Mouse (Mus musculus) erythroblast, embryonic 14.5 days (primary cell): ENCODE results near the gene Clip2. TPM values are rescaled to one million over a fixed set of nuclear protein-coding genes. Genes with fewer than 3 reads are reported as not detected.

Experiments used
- H3K27me3 ChIP-seq: 2 replicates; pipeline ENCODE4 v1.6.1; 2012; ENCODE audit warnings: inconsistent platforms; ENCODE audit not compliant: control insufficient read depth
- H3K36me3 ChIP-seq: 2 replicates; pipeline ENCODE4 v1.6.1; 2012; ENCODE audit warnings: mild to moderate bottlenecking, inconsistent platforms; ENCODE audit not compliant: control insufficient read depth
- H3K4me1 ChIP-seq: 2 replicates; pipeline ENCODE4 v1.6.1; 2012; ENCODE audit warnings: inconsistent platforms; ENCODE audit not compliant: control insufficient read depth
- H3K4me3 ChIP-seq: replicated peaks from 2 replicates; pipeline ENCODE3; 2012; ENCODE audit warnings: moderate library complexity, mild to moderate bottlenecking, inconsistent platforms
- H3K9me3 ChIP-seq: 2 replicates; pipeline ENCODE4 v1.6.1; 2012; ENCODE audit warnings: low read length, inconsistent platforms, mixed read lengths; ENCODE audit not compliant: control insufficient read depth
- GATA1 ChIP-seq: IDR thresholded peaks from 2 replicates; pipeline ENCODE4 v1.6.1; 2012; ENCODE audit warnings: low read length, inconsistent platforms, mixed read lengths
- TAL1 ChIP-seq: IDR thresholded peaks from 3 replicates; pipeline ENCODE4 v1.6.1; 2012; ENCODE audit warnings: low read length, inconsistent platforms, mixed read lengths
- polyA plus RNA-seq: library from polyadenylated mRNA; stranded (reverse); fragments of >175 nt; gene quantifications from 2 replicates; pipeline ENCODE4 v1.2.3, GENCODE M21; 2012

Gene Clip2
- polyA plus RNA-seq, 1 experiment, result 0.16 TPM

DNA sequence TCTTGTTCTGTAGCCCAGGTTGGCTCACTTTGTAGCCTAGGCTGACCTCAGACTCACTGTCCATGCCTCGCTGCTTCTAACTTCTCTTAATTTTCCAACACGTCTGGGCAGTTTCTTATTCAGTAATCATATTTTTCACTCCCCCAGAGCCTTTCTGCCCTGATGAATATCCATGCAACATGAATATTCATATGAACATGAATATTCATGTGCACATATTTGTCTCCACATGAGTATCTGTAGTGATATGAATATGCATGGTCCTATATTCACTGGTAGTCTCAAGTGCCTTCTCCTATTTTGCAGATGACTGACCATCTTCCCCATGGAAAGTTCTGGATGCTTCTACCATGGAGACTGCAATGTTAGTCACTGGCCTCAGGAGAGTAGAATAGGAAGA, 31.1 kb downstream of the Clip2 start:
- Histone ChIP-seq H3K4me3 (no peak overlapping the region), H3K4me1 (peaks cover 10% of the 10 kb centered on the region), H3K27me3 (no peaks in the 10 kb centered on the region), H3K9me3 (no peaks in the 10 kb centered on the region), H3K36me3 (peaks cover 10% of the 10 kb centered on the region; the same call in 1 of the 2 replicates)
- TF ChIP-seq TAL1 (no peak), GATA1 (no peak)

DNA sequence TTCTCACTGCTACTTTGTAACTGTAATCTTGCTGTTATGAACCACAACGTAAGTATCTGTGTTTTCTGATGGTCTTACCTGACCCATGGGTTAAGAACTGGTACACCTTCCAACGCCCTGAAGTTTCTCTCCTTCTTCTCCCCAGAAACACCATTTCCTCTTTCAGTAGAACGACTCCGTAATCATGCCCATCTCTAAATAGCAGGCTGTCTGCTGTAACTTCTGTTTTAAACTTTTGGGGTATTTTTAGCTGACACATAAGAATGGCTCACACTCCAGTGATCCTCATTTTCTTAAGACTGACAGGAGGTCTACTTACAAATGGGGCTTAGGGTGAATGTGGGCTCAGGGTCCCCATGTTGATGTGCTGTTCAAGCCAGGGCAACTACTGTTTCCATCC, 32.1 kb downstream of the Clip2 start:
- TF ChIP-seq GATA1, result no peak
- TF ChIP-seq TAL1, result no peak
- Histone ChIP-seq H3K36me3 (peaks cover 14% of the 10 kb centered on the region), H3K4me1 (peaks cover 10% of the 10 kb centered on the region), H3K4me3 (no peak overlapping the region), H3K27me3 (no peaks in the 10 kb centered on the region), H3K9me3 (no peaks in the 10 kb centered on the region)

DNA sequence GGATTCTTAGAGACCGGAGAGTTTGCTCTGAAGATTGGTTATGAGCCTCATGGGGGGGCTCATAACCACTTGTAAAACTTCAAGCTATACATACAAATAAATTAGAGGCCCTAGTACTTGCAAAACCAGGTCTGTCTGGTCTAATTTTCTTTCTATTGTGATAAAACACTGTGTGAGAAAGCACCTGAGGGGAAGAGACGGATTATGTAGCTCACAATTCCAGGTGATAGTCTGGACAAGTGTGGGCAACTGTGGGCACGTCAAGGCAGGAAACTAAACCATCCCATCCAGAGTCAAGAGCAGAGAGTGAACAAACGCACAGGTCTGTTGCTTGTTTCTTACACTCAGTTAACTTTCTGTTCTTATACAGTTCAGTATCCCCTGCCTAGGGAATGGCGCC, 32.8 kb downstream of the Clip2 start:
- TF ChIP-seq GATA1 (no peak), TAL1 (no peak)
- no peaks in the 10 kb centered on the region for H3K27me3 ChIP-seq
- no peak overlapping the region for H3K4me3 ChIP-seq
- peaks cover 10% of the 10 kb centered on the region for H3K4me1 ChIP-seq
- no peaks in the 10 kb centered on the region for H3K9me3 ChIP-seq
- H3K36me3 ChIP-seq, result peaks cover 14% of the 10 kb centered on the region

DNA sequence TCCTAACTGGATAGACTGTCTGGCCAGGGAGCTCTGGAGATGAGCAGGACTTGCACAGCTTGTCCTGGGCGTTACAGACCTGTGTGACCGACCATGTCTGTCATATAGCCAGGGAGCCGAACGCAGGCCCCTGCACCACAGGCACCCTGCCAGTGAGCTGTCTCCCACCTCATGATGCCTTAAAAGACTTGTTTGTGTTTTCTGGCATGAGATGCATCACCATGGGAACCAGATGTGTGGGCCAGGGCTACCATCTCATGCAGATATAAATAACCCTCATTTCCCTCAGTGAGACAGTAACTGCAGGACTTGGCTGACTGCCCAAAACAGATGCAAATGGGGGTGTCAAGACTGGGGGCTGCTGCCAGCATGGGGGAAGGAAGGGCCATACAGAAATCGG, 40.1 kb downstream of the Clip2 start:
- Histone ChIP-seq H3K4me3 (no peak overlapping the region), H3K9me3 (no peaks in the 10 kb centered on the region), H3K4me1 (peaks cover 4% of the 10 kb centered on the region), H3K36me3 (peaks cover 13% of the 10 kb centered on the region), H3K27me3 (no peaks in the 10 kb centered on the region)
- TF ChIP-seq TAL1 (no peak), GATA1 (no peak)

DNA sequence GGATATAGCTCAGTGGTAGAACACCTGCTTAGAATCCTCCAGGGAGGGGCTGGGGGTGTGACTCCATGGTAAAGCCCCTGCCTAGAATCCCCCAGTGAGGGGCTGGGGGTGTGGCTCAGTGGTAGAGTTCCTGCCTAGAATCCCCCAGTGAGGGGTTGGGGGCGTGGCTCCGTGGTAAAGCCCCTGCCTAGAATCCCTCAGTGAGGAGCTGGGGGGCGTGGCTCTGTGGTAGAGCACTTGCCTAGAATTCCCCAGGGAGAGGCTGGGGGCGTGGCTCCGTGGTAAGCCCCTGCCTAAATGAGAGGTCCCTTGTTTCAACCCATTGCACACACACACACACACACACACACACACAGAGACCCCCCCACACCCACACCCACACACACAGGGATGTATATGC, 42.0 kb downstream of the Clip2 start:
- peaks cover 2% of the 10 kb centered on the region; the same call in 1 of the 2 replicates for H3K36me3 ChIP-seq
- TF ChIP-seq GATA1, result no peak
- no peak for TF ChIP-seq TAL1
- H3K27me3 ChIP-seq, result no peaks in the 10 kb centered on the region
- H3K9me3 ChIP-seq, result no peaks in the 10 kb centered on the region
- no peak overlapping the region for H3K4me3 ChIP-seq
- peaks cover 4% of the 10 kb centered on the region for H3K4me1 ChIP-seq

DNA sequence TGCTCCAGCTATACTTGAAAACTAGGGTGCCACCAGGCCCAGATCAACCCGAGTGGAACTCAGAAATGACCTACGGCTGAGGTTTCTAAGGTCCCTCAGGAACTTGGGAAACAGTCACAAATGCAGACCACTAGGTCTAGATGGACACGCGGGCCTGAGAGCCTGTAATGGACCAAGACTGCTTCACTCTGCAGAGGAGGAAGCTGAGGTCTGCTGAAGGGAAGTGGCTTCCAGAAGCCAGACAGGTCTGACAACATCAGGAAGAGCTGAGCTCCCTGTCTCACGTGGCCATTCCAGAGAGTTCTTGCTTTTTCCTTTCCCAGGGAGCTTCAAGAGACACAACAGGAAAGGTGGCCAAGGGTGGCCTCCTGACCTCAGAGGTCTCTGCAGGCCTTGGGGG, 43.3 kb downstream of the Clip2 start:
- H3K9me3 ChIP-seq, result no peaks in the 10 kb centered on the region
- no peaks in the 10 kb centered on the region for H3K27me3 ChIP-seq
- TF ChIP-seq TAL1, result no peak
- TF ChIP-seq GATA1, result no peak
- H3K4me3 ChIP-seq, result no peak overlapping the region
- peaks cover 2% of the 10 kb centered on the region; the same call in 1 of the 2 replicates for H3K36me3 ChIP-seq
- H3K4me1 ChIP-seq, result peaks cover 3% of the 10 kb centered on the region

DNA sequence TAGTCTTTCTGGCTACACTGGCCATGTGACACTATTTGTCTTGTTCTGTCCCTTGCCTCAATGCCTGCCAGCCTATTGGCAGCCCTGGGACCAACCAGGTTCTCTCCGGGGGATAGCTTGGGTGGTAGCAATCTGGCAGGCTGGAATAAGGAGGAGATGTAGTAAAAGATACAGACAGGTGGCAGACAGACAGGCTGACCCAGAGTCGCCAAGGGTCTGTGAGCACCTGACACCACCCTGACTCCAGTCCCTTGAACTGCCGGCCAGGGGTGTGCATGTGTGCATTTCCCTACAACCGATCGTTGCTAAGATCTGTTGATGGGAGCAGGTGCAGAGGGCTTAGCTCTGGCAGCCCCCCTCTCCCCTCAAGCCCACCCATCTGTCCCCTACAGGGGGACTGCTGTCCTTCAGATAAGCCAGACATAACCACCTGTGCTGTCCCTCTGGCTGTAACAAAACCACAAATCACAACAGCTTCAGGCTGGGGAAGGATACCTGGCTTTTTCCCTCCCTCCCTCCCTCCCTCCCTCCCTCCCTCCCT, 44.3 kb downstream of the Clip2 start:
- TF ChIP-seq GATA1, result no peak
- no peak for TF ChIP-seq TAL1
- H3K27me3 ChIP-seq, result no peaks in the 10 kb centered on the region
- H3K36me3 ChIP-seq, result no peaks in the 10 kb centered on the region; the same call in 1 of the 2 replicates
- no peaks in the 10 kb centered on the region for H3K9me3 ChIP-seq
- no peak overlapping the region for H3K4me3 ChIP-seq
- H3K4me1 ChIP-seq, result no peaks in the 10 kb centered on the region

DNA sequence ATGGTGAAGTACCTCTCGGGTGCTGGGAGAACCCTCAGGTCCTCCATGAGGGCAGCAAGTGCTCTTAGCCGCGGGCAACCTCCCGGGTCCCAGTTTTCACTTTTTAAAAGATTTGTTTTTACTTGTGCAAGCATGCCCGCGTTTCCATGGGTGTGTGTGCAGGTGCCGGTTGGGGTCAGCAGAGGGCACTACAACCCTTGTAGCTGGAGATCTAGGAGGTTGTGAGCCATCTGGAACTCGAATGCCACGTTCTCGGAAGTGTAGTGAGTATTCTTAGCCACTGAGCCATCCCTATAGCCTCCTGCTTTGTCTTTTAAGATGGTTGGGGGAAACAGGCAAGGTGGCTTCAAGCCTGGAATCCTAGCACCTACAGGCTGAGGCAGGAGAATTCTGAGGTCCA, 44.9 kb downstream of the Clip2 start:
- no peaks in the 10 kb centered on the region; the same call in 1 of the 2 replicates for H3K36me3 ChIP-seq
- no peaks in the 10 kb centered on the region for H3K27me3 ChIP-seq
- no peak overlapping the region for H3K4me3 ChIP-seq
- no peaks in the 10 kb centered on the region for H3K9me3 ChIP-seq
- TF ChIP-seq GATA1 (no peak), TAL1 (no peak)
- no peaks in the 10 kb centered on the region for H3K4me1 ChIP-seq

DNA sequence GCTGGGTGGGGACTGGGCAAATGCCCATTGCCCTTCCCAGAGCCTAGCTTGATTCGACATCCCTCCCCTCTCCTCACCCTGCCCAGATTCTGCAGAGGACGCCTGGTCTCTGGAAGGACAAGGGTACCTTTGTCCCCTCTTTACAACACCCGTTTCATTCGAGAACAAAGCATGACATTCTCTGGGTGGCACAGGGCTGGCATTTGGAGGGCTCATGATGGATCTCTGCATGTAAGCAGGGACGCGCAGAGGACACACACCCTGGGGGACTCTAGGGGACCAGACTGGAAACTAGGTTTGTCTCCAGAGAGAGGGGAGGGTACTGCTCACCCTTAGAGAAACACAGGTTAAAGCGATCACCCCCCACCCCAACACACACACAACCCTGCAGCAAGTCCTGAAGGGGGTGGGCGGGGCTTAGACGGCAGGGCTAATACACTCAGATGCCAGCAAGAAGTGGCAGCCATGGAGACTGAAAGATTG, 46.4 kb downstream of the Clip2 start:
- TF ChIP-seq GATA1, result no peak
- Histone ChIP-seq H3K4me1 (no peaks in the 10 kb centered on the region), H3K27me3 (no peaks in the 10 kb centered on the region), H3K4me3 (no peak overlapping the region), H3K9me3 (no peaks in the 10 kb centered on the region), H3K36me3 (no peaks in the 10 kb centered on the region; the same call in 1 of the 2 replicates)

DNA sequence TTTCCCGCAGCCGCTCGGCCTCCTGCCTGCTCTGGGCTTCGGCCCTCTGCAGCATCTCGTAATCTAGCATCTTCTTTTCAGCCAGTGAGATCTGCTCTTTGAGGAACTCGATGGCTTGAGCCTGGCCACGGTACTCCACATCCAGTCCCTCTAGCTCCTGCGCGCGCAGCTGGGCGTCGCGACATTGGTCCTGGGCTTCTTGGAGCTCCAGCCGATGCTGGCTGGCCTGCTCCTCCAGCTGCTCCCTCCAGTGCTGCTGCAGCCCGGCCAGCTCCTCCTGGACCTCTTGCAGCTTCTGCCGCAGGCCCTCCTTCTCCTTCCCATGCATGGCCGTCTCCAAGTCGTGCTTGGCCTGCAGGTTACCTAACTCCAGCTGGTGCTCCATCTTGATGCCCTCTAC, 49.6 kb downstream of the Clip2 start:
- Histone ChIP-seq H3K4me3 (no peak overlapping the region), H3K36me3 (no peaks in the 10 kb centered on the region; the same call in 1 of the 2 replicates), H3K27me3 (no peaks in the 10 kb centered on the region), H3K9me3 (no peaks in the 10 kb centered on the region), H3K4me1 (no peaks in the 10 kb centered on the region)
- TF ChIP-seq TAL1, result no peak
- TF ChIP-seq GATA1, result no peak
